Mouse (Mus musculus) embryonic stem cell, embryonic (primary cell): ENCODE data around the gene Aif1.

ENCODE experiments used
- CTCF ChIA-PET, 4 experiments: fragments of 300-600 bp in 2 of 4; fragments of 350-600 bp in 2 of 4; sonication (Branson Sonifier 250); formaldehyde crosslinking; loops; one replicate each; lab custom pipeline; 2022; ENCODE audit warnings: inconsistent platforms in 2 of 4; lab: Charles Lee
- POLR2A ChIA-PET, 4 experiments: fragments of 300-600 bp in 2 of 4; fragments of 350-600 bp in 2 of 4; sonication (Branson Sonifier 250); formaldehyde crosslinking; loops; one replicate each; lab custom pipeline; 2022; ENCODE audit warnings: antibody characterized with exemption in 4 of 4, inconsistent platforms in 1 of 4; lab: Charles Lee

Aif1 gene

GRCm38 (mm10) chr17:35164568-35165450, 11.1 kb downstream of the Aif1 start, which contains the start of gene Prrc2a:
Prrc2a (minus strand) TSS chr17:35164897.
- CTCF ChIA-PET = interaction anchor here in 1 of 4 experiments (0.5 to 10.1 kb wide), 4 partner anchors 70 to 1144 kb away, joined by 3 to 161 read pairs (median 7); partner anchors contain the start of genes Atp6v1g2 and Nfkbil1
- POLR2A ChIA-PET = interaction anchor here (0.5 to 24.9 kb wide), 35 partner anchors 7 to 266 kb away, joined by 3 to 561 read pairs (median 6); partner anchors contain the start of genes Ddx39b (in 4 of the 4), Atp6v1g2 (in 2 of the 4), Csnk2b (in 2 of the 4) and D17H6S53E (in 2 of the 4)

- CTCF ChIA-PET = no interaction called here
- POLR2A ChIA-PET = interaction anchor here (0.5 to 24.9 kb wide), 42 partner anchors 8 to 1260 kb away, joined by 3 to 561 read pairs (median 6); partner anchors contain the start of genes Ddx39b (in 4 of the 4), Csnk2b (in 3 of the 4), Gpank1 (in 3 of the 4) and Atp6v1g2 (in 2 of the 4)
Observed at GRCm38 (mm10) chr17:35164218-35164567, 11.7 kb downstream of the Aif1 start.

- ChIA-PET CTCF (interaction anchor here in 2 of 4 experiments (0.5 to 0.9 kb wide), 3 partner anchors 75 to 112 kb away, joined by 3 to 5 read pairs (median 4); no protein-coding TSS in a partner anchor), POLR2A (interaction anchor here (0.6 to 24.9 kb wide), 61 partner anchors 9 to 1260 kb away, joined by 3 to 561 read pairs (median 4); partner anchors contain the start of genes Ddx39b (in 4 of the 4), Csnk2b (in 3 of the 4), Gpank1 (in 3 of the 4) and Atp6v1g2 (in 2 of the 4))
Observed at GRCm38 (mm10) chr17:35163326-35164081, 12.4 kb downstream of the Aif1 start.

- ChIA-PET CTCF (interaction anchor here in 2 of 4 experiments (0.9 to 1.2 kb wide), 3 partner anchors 26 to 84 kb away, joined by 4 to 5 read pairs (median 4); partner anchors contain the start of gene Lst1 (in 1 of the 2)), POLR2A (interaction anchor here (0.6 to 24.9 kb wide), 52 partner anchors 8 to 565 kb away, joined by 3 to 561 read pairs (median 4); partner anchors contain the start of genes Ddx39b (in 4 of the 4), Atp6v1g2 (in 2 of the 4), D17H6S53E (in 2 of the 4) and Gpank1 (in 2 of the 4))
Observed at GRCm38 (mm10) chr17:35162730-35163129, 13.1 kb downstream of the Aif1 start.

- ChIA-PET CTCF (interaction anchor here in 1 of 4 experiments (0.6 to 1.2 kb wide), 2 partner anchors 26 to 210 kb away, joined by 3 to 4 read pairs; partner anchors contain the start of gene Lst1), POLR2A (interaction anchor here (0.6 to 24.9 kb wide), 41 partner anchors 7 to 1037 kb away, joined by 3 to 561 read pairs (median 5); partner anchors contain the start of genes Ddx39b (in 4 of the 4), D17H6S53E (in 2 of the 4), Gpank1 (in 2 of the 4) and Apom (in 1 of the 4))
Observed at GRCm38 (mm10) chr17:35162121-35162520, 13.7 kb downstream of the Aif1 start.

- ChIA-PET POLR2A (interaction anchor here (0.6 to 24.9 kb wide), 18 partner anchors 9 to 1036 kb away, joined by 3 to 561 read pairs (median 6); partner anchors contain the start of genes Ddx39b (in 3 of the 4), D17H6S53E (in 1 of the 4) and Gpank1 (in 1 of the 4)), CTCF (interaction anchor here in 1 of 4 experiments (0.6 kb wide), 1 partner anchor 209 kb away, joined by 3 read pairs; no protein-coding TSS in a partner anchor)
Observed at GRCm38 (mm10) chr17:35161421-35161820, 14.4 kb downstream of the Aif1 start.

- POLR2A ChIA-PET = interaction anchor here (0.7 to 24.9 kb wide), 27 partner anchors 9 to 1251 kb away, joined by 3 to 561 read pairs (median 4); partner anchors contain the start of genes Ddx39b (in 2 of the 4), Apom (in 1 of the 4), Csnk2b (in 1 of the 4) and D17H6S53E (in 1 of the 4)
- CTCF ChIA-PET = interaction anchor here in 3 of 4 experiments (0.6 to 1.3 kb wide), 6 partner anchors 9 to 248 kb away, joined by 3 to 5 read pairs (median 3); no protein-coding TSS in a partner anchor
Observed at GRCm38 (mm10) chr17:35159638-35160037, 16.2 kb downstream of the Aif1 start.

- POLR2A ChIA-PET = interaction anchor here (0.7 to 24.9 kb wide), 28 partner anchors 10 to 1250 kb away, joined by 3 to 561 read pairs (median 4); partner anchors contain the start of genes Ddx39b (in 2 of the 4), Apom (in 1 of the 4), Csnk2b (in 1 of the 4) and D17H6S53E (in 1 of the 4)
- CTCF ChIA-PET = interaction anchor here in 3 of 4 experiments (0.6 to 1.3 kb wide), 4 partner anchors 10 to 247 kb away, joined by 3 to 5 read pairs (median 3); no protein-coding TSS in a partner anchor
Observed at GRCm38 (mm10) chr17:35158850-35159593, 16.8 kb downstream of the Aif1 start.

- POLR2A ChIA-PET = interaction anchor here in 3 of 4 experiments (1.0 to 24.9 kb wide), 7 partner anchors 9 to 205 kb away, joined by 3 to 561 read pairs (median 252); partner anchors contain the start of gene Ddx39b (in 2 of the 3)
- CTCF ChIA-PET = no interaction called here
Observed at GRCm38 (mm10) chr17:35157661-35158175, 18.1 kb downstream of the Aif1 start.

- POLR2A ChIA-PET = interaction anchor here (0.9 to 24.9 kb wide), 11 partner anchors 8 to 205 kb away, joined by 3 to 561 read pairs (median 16); partner anchors contain the start of genes Ddx39b (in 2 of the 4), Csnk2b (in 1 of the 4) and Gpank1 (in 1 of the 4)
- CTCF ChIA-PET = interaction anchor here in 2 of 4 experiments (0.5 to 1.4 kb wide), 3 partner anchors 12 to 380 kb away, joined by 4 to 8 read pairs (median 4); no protein-coding TSS in a partner anchor
Observed at GRCm38 (mm10) chr17:35157254-35157653, 18.6 kb downstream of the Aif1 start.

- CTCF ChIA-PET = interaction anchor here in 3 of 4 experiments (0.5 to 2.5 kb wide), 5 partner anchors 10 to 380 kb away, joined by 4 to 9 read pairs (median 8); no protein-coding TSS in a partner anchor
Observed at GRCm38 (mm10) chr17:35156461-35157200, 19.2 kb downstream of the Aif1 start.

GRCm38 (mm10) chr17:35155451-35155850, 20.4 kb downstream of the Aif1 start:
- CTCF ChIA-PET = interaction anchor here in 2 of 4 experiments (1.0 to 2.5 kb wide), 3 partner anchors 11 to 13 kb away, joined by 6 to 15 read pairs (median 8); no protein-coding TSS in a partner anchor
- POLR2A ChIA-PET = interaction anchor here (0.6 to 24.9 kb wide), 27 partner anchors 2 to 1909 kb away, joined by 3 to 561 read pairs (median 6); partner anchors contain the start of genes D17H6S53E (in 3 of the 4), Ddx39b (in 3 of the 4), Prrc2a (in 3 of the 4) and Apom (in 1 of the 4)

More at GRCm38 (mm10) chr17:35156461-35157200, 19.2 kb downstream of the Aif1 start:
- POLR2A ChIA-PET = interaction anchor here (0.5 to 24.9 kb wide), 21 partner anchors 1 to 251 kb away, joined by 3 to 561 read pairs (median 6); partner anchors contain the start of genes Apom (in 2 of the 4), D17H6S53E (in 2 of the 4), Ddx39b (in 2 of the 4) and Csnk2b (in 1 of the 4)

GRCm38 (mm10) chr17:35154616-35155015, 21.3 kb downstream of the Aif1 start:
- ChIA-PET POLR2A (interaction anchor here (0.6 to 24.9 kb wide), 25 partner anchors 3 to 735 kb away, joined by 3 to 561 read pairs (median 7); partner anchors contain the start of genes Ddx39b (in 4 of the 4), Prrc2a (in 3 of the 4), D17H6S53E (in 2 of the 4) and Apom (in 1 of the 4)), CTCF (interaction anchor here in 2 of 4 experiments (1.7 to 2.5 kb wide), 2 partner anchors 12 to 14 kb away, joined by 6 to 15 read pairs (median 9); no protein-coding TSS in a partner anchor)

- CTCF ChIA-PET = interaction anchor here in 1 of 4 experiments (2.4 kb wide), 1 partner anchor 15 kb away, joined by 15 read pairs; no protein-coding TSS in a partner anchor
- POLR2A ChIA-PET = interaction anchor here (0.6 to 24.9 kb wide), 18 partner anchors 3 to 736 kb away, joined by 3 to 561 read pairs (median 8); partner anchors contain the start of genes Ddx39b (in 3 of the 4) and Prrc2a (in 3 of the 4)
Observed at GRCm38 (mm10) chr17:35153931-35154330, 21.9 kb downstream of the Aif1 start.
